ENCODE assay signal across 14 mouse cellular contexts in genomic region chr8:84749519-84749918, GRCm38 (mm10). TPM values are rescaled to one million over a fixed set of nuclear protein-coding genes. Genes with fewer than 3 reads are reported as not detected.
A peak's percentile ranks its signal among the peaks of the same experiment; 100 is the strongest.
DNase-seq lines count a peak whose midpoint lies in the region; ATAC-seq and TF ChIP-seq lines count a peak whose summit lies in the region.
"Had no signal": no experiment of that assay in that cellular context is flagged by ENCODE, and none has a peak within 500 bp of the region (broad histone marks: within the 10 kb centered on the region; RNA-seq: fewer than 3 reads in every experiment).

No protein-coding gene starts in this region.

- peak; percentile 61 for DNase-seq in cerebellum, adult 9-10 months
- no peak for DNase-seq in cerebellum, adult 9-11 months
- DNase-seq in layer of hippocampus, adult 2 months (ENCODE audit: low spot score in 2 of 2) = no peak
- DNase-seq in layer of hippocampus, postnatal 36 days = no peak
- no peak for DNase-seq in embryo, embryonic 10.5 days (ENCODE audit: low spot score)
- no peak for DNase-seq in spleen, postnatal 14 days (ENCODE audit: low spot score in 2 of 2)
- DNase-seq: adrenal gland, adult 2 months; kidney, postnatal 4 days; thymus, postnatal 14 days had no signal

- WGBS in forebrain, embryonic 16.5 days = 37% methylated on average over 16 of the region's 16 CpGs
- WGBS in neural tube, embryonic 14.5 days = 64% methylated on average over 16 of the region's 16 CpGs

- H3K4me3 ChIP-seq in layer of hippocampus, adult 2 months = peak overlapping the region; percentile 22
- H3K4me3 ChIP-seq in forebrain, embryonic 16.5 days (replicated peaks; ENCODE audit: low read length) = peak overlapping the region; percentile 12; the same call in 1 of the 2 replicates
- no peak overlapping the region for H3K4me3 ChIP-seq in neural tube, embryonic 14.5 days (ENCODE audit: low read depth, low read length)
- H3K4me3 ChIP-seq: intestine, embryonic 15.5 days had no signal

- H3K9ac ChIP-seq in forebrain, embryonic 16.5 days (replicated peaks; ENCODE audit: low read depth, low read length) = peak overlapping the region; percentile 48
- no peak overlapping the region for H3K9ac ChIP-seq in neural tube, embryonic 14.5 days (replicated peaks; ENCODE audit: low read depth, low read length)
- H3K9ac ChIP-seq: intestine, embryonic 15.5 days had no signal

- peak overlapping the region; percentile 44 for H3K4me2 ChIP-seq in forebrain, embryonic 16.5 days (ENCODE audit: low read length)
- H3K4me2 ChIP-seq in neural tube, embryonic 14.5 days (ENCODE audit: low read depth, low read length) = no peak overlapping the region
- H3K4me2 ChIP-seq: intestine, embryonic 15.5 days had no signal

- H3K9me3 ChIP-seq in forebrain, embryonic 16.5 days (ENCODE audit: control insufficient read depth, low read length) = no peaks in the 10 kb centered on the region
- H3K9me3 ChIP-seq in neural tube, embryonic 14.5 days (ENCODE audit: control insufficient read depth, low read length) = no peaks in the 10 kb centered on the region
- H3K9me3 ChIP-seq: intestine, embryonic 15.5 days had no signal

- TF ChIP-seq CTCF in layer of hippocampus, adult 2 months (conservative IDR thresholded peaks at IDR 0.05) = no peak

- H3K27me3 ChIP-seq in forebrain, embryonic 16.5 days (replicated peaks; ENCODE audit: control insufficient read depth, insufficient read depth, low read length) = no peaks in the 10 kb centered on the region
- H3K27me3 ChIP-seq in neural tube, embryonic 14.5 days (ENCODE audit: control insufficient read depth, insufficient read depth, low read length) = peaks cover 16% of the 10 kb centered on the region

- 0 out of 2 replicates have a peak, but pooled peaks have one; percentile 11 for ATAC-seq in forebrain, embryonic 16.5 days
- no peak for ATAC-seq in neural tube, embryonic 14.5 days (ENCODE audit: low read depth)
- ATAC-seq: intestine, embryonic 15.5 days had no signal

- peaks cover 72% of the 10 kb centered on the region for H3K4me1 ChIP-seq in forebrain, embryonic 16.5 days (replicated peaks; ENCODE audit: control insufficient read depth, insufficient read depth, low read length)
- H3K4me1 ChIP-seq in neural tube, embryonic 14.5 days (ENCODE audit: control insufficient read depth, insufficient read depth, low read length) = peaks cover 15% of the 10 kb centered on the region

- peak overlapping the region; percentile 91 for H3K27ac ChIP-seq in layer of hippocampus, adult 2 months
- H3K27ac ChIP-seq in forebrain, embryonic 16.5 days (ENCODE audit: low read length) = peak overlapping the region; percentile 72
- peak overlapping the region; percentile 52; the same call in 1 of the 2 replicates for H3K27ac ChIP-seq in neural tube, embryonic 14.5 days (ENCODE audit: low read depth, low read length)
- H3K27ac ChIP-seq: intestine, embryonic 15.5 days; macrophage had no signal

- H3K36me3 ChIP-seq in forebrain, embryonic 16.5 days (ENCODE audit: control insufficient read depth, insufficient read depth) = no peaks in the 10 kb centered on the region
- no peaks in the 10 kb centered on the region for H3K36me3 ChIP-seq in neural tube, embryonic 14.5 days (ENCODE audit: control insufficient read depth, insufficient read depth, low read length)
- H3K36me3 ChIP-seq: intestine, embryonic 15.5 days had no signal

RNA-seq across cellular contexts. Expression of gene G430095P16Rik, which starts 26.7 kb away (rescaled TPM):
- total RNA-seq in layer of hippocampus, adult 2 months (2021) = under 1 TPM in 1 of 2 experiments, not detected in 1; 0.54 TPM
- not detected for total RNA-seq in layer of hippocampus, postnatal 36 days (2021)
- polyA plus RNA-seq in forebrain, embryonic 16.5 days (2015; fragmentation: Nextera tagmentation; extraction: Ambion mirVana) = 2.0 and 2.2 TPM in 2 replicates
- polyA plus RNA-seq in neural tube, embryonic 14.5 days (2014; fragmentation: Nextera tagmentation; extraction: Ambion mirVana) = 0.76 and 1.8 TPM in 2 replicates
- total RNA-seq: liver, adult 2 months had no signal
- polyA plus RNA-seq: liver, adult 2 months; macrophage had no signal

RNA-seq across cellular contexts. Expression of gene Lyl1, which starts 48.3 kb away (rescaled TPM):
- 1 to 10 TPM; 2.3 to 2.6 TPM for total RNA-seq in layer of hippocampus, adult 2 months (2021)
- total RNA-seq in layer of hippocampus, postnatal 36 days (2021) = 1 to 10 TPM; 1.2 to 2.0 TPM
- 2.6 and 2.9 TPM in 2 replicates for polyA plus RNA-seq in forebrain, embryonic 16.5 days (2015; fragmentation: Nextera tagmentation; extraction: Ambion mirVana)
- 1.3 and 3.6 TPM in 2 replicates for polyA plus RNA-seq in neural tube, embryonic 14.5 days (2014; fragmentation: Nextera tagmentation; extraction: Ambion mirVana)

RNA-seq across cellular contexts. Expression of gene Nfix, which starts 50.6 kb away (rescaled TPM):
- 100 to 1,000 TPM; 408 to 482 TPM for total RNA-seq in layer of hippocampus, adult 2 months (2021)
- 100 to 1,000 TPM; 387 to 434 TPM for total RNA-seq in layer of hippocampus, postnatal 36 days (2021)
- 440 and 546 TPM in 2 replicates for polyA plus RNA-seq in forebrain, embryonic 16.5 days (2015; fragmentation: Nextera tagmentation; extraction: Ambion mirVana)
- 68.2 and 91.5 TPM in 2 replicates for polyA plus RNA-seq in neural tube, embryonic 14.5 days (2014; fragmentation: Nextera tagmentation; extraction: Ambion mirVana)
